Mouse (Mus musculus) bone marrow, adult 2 months (tissue): ENCODE measurements around the gene Ssr3. TPM values are rescaled to one million over a fixed set of nuclear protein-coding genes. Genes with fewer than 3 reads are reported as not detected.

Experiments
- H3K27ac ChIP-seq: fragments of 200-500 bp; 2 replicates; pipeline ENCODE4 v1.5.1; 2012; ENCODE audit warnings: low read depth, mild to moderate bottlenecking, control low read depth, inconsistent platforms, low read length; ENCODE audit not compliant: control insufficient read depth, poor library complexity, insufficient read depth
- H3K4me1 ChIP-seq: fragments of 200-500 bp; 2 replicates; pipeline ENCODE4 v1.6.1; 2011; ENCODE audit warnings: low read length; ENCODE audit not compliant: control insufficient read depth, insufficient read depth
- H3K4me3 ChIP-seq: fragments of 200-500 bp; replicated peaks from 2 replicates; pipeline ENCODE3; 2011; ENCODE audit warnings: mild to moderate bottlenecking, low read depth, low read length, control low read depth; ENCODE audit not compliant: control insufficient read depth
- CTCF ChIP-seq: fragments of 200-500 bp; IDR thresholded peaks from 2 replicates; pipeline ENCODE4 v1.5.1; 2011; ENCODE audit warnings: low read length, control low read depth; ENCODE audit not compliant: control insufficient read depth, insufficient read depth
- POLR2A ChIP-seq: fragments of 200-500 bp; IDR thresholded peaks from 2 replicates; pipeline ENCODE4 v1.6.1; 2011; ENCODE audit warnings: low read depth, mild to moderate bottlenecking, control low read depth, low read length, borderline replicate concordance; ENCODE audit not compliant: control insufficient read depth
- WGBS: fragments of 180-500 bp; shearing (Covaris S2); methylation state at CpG from one replicate; pipeline ENCODE4 v1.1.7; 2018; 5-methylcytosine and 5-hydroxymethylcytosine counted together
- polyA plus RNA-seq: library from polyadenylated mRNA; stranded (reverse); fragments of >200 nt; gene quantifications from 2 replicates; pipeline ENCODE4 v1.2.4, GENCODE M21; 2011; ENCODE audit warnings: low replicate concordance; ENCODE audit not compliant: missing spikeins, insufficient read depth, insufficient read length

The Ssr3 gene
- polyA plus RNA-seq, 1 experiment = 47.9 TPM

GRCm38 (mm10) chr3:65353263-65354037 lies 39.0 kb downstream of the Ssr3 start:
- Histone ChIP-seq H3K27ac (no peak overlapping the region), H3K4me1 (no peaks in the 10 kb centered on the region), H3K4me3 (no peak overlapping the region)
- 48% methylated on average over 10 of the region's 10 CpGs for WGBS
- TF ChIP-seq POLR2A (no peak), CTCF (no peak)

GRCm38 (mm10) chr3:65352278-65353127 lies 39.9 kb downstream of the Ssr3 start:
- TF ChIP-seq CTCF (no peak), POLR2A (no peak)
- H3K4me3 ChIP-seq = no peak overlapping the region
- no peak overlapping the region for H3K27ac ChIP-seq
- H3K4me1 ChIP-seq = no peaks in the 10 kb centered on the region
- WGBS = 34% methylated on average over 4 of the region's 4 CpGs

- H3K4me1 ChIP-seq = no peaks in the 10 kb centered on the region
- whole genome bisulfite sequencing = 92% methylated on average over 1 of the region's 1 CpGs
- no peak for TF ChIP-seq POLR2A
- TF ChIP-seq CTCF = no peak
- no peak overlapping the region for H3K4me3 ChIP-seq
- H3K27ac ChIP-seq = no peak overlapping the region
Measured at GRCm38 (mm10) chr3:65346176-65346575, 46.2 kb downstream of the Ssr3 start.

GRCm38 (mm10) chr3:65340173-65340951 lies 52.1 kb downstream of the Ssr3 start:
- TF ChIP-seq POLR2A = no peak
- no peak for TF ChIP-seq CTCF
- Histone ChIP-seq H3K4me1 (no peaks in the 10 kb centered on the region), H3K4me3 (no peak overlapping the region), H3K27ac (no peak overlapping the region)
- 79% methylated on average over 5 of the region's 5 CpGs for WGBS

- Histone ChIP-seq H3K4me3 (no peak overlapping the region), H3K4me1 (no peaks in the 10 kb centered on the region), H3K27ac (no peak overlapping the region)
- TF ChIP-seq CTCF (no peak), POLR2A (no peak)
- 77% methylated on average over 10 of the region's 10 CpGs for WGBS
Measured at GRCm38 (mm10) chr3:65337835-65338464, 54.5 kb downstream of the Ssr3 start.

Other genes starting within 250 kb of the Ssr3 start
- gene Tiparp, start 135.8 kb upstream of the Ssr3 start, polyA plus RNA-seq = 0.99 and 6.6 TPM in 2 replicates